Mouse (Mus musculus) lung, embryonic 16.5 days (tissue): Measurements from ENCODE around the gene Tmem161a. TPM values are rescaled to one million over a fixed set of nuclear protein-coding genes. Genes with fewer than 3 reads are reported as not detected.
"Not testable (repeated sequence)": the region's sequence is repeated elsewhere in the genome, so short reads cannot be mapped to it uniquely, and the experiment has no call there.

Experiments used
- ATAC-seq: fragments of 200-750 bp; cut with Nextera tagmentation; 2 replicates; pipeline ENCODE4 v1.8.0; 2017; ENCODE audit warnings: low read depth, mild to moderate bottlenecking, moderate library complexity
- H3K27ac ChIP-seq: fragments of 300-500 bp; sonication (generic); 2 replicates; pipeline ENCODE4 v1.5.1; 2014; ENCODE audit warnings: mild to moderate bottlenecking, control low read depth, low read length
- H3K27me3 ChIP-seq: fragments of 300-500 bp; sonication (generic); 2 replicates; pipeline ENCODE4 v1.6.1; 2014; ENCODE audit warnings: low read depth, low read length, mixed read lengths; ENCODE audit not compliant: control insufficient read depth, insufficient read depth
- H3K36me3 ChIP-seq: fragments of 300-500 bp; sonication (generic); 2 replicates; pipeline ENCODE4 v1.6.1; 2014; ENCODE audit warnings: low read length; ENCODE audit not compliant: control insufficient read depth, insufficient read depth
- H3K4me1 ChIP-seq: fragments of 300-500 bp; sonication (generic); replicated peaks from 2 replicates; pipeline ENCODE4 v1.6.1; 2014; ENCODE audit warnings: low read length, mixed read lengths; ENCODE audit not compliant: control insufficient read depth, insufficient read depth
- H3K4me2 ChIP-seq: fragments of 300-500 bp; sonication (generic); 2 replicates; pipeline ENCODE4 v1.6.1; 2014; ENCODE audit warnings: low read depth, low read length, control low read depth
- H3K4me3 ChIP-seq: fragments of 300-500 bp; sonication (generic); 2 replicates; pipeline ENCODE4 v1.5.1; 2014; ENCODE audit warnings: mild to moderate bottlenecking, low read length, control low read depth
- H3K9ac ChIP-seq: fragments of 300-500 bp; sonication (generic); 2 replicates; pipeline ENCODE4 v1.6.1; 2014; ENCODE audit warnings: low read length, control low read depth
- H3K9me3 ChIP-seq: fragments of 300-500 bp; sonication (generic); 2 replicates; pipeline ENCODE4 v1.6.1; 2016; ENCODE audit warnings: low read length; ENCODE audit not compliant: control insufficient read depth
- WGBS: fragments of 180-500 bp; shearing (Covaris S2); extraction: QIAGEN DNeasy Blood & Tissue Kit; methylation state at CpG from one replicate; pipeline ENCODE4 v1.1.7; 2014; 5-methylcytosine and 5-hydroxymethylcytosine counted together
- polyA plus RNA-seq: library from polyadenylated mRNA; unstranded; fragments of >200 nt; fragmentation: Nextera tagmentation; extraction: Ambion mirVana; gene quantifications from 2 replicates; pipeline ENCODE4 v1.2.1, GENCODE M21; 2015

Gene Tmem161a
- polyA plus RNA-seq, 1 experiment from 2014 or later: 68.8 TPM

DNA sequence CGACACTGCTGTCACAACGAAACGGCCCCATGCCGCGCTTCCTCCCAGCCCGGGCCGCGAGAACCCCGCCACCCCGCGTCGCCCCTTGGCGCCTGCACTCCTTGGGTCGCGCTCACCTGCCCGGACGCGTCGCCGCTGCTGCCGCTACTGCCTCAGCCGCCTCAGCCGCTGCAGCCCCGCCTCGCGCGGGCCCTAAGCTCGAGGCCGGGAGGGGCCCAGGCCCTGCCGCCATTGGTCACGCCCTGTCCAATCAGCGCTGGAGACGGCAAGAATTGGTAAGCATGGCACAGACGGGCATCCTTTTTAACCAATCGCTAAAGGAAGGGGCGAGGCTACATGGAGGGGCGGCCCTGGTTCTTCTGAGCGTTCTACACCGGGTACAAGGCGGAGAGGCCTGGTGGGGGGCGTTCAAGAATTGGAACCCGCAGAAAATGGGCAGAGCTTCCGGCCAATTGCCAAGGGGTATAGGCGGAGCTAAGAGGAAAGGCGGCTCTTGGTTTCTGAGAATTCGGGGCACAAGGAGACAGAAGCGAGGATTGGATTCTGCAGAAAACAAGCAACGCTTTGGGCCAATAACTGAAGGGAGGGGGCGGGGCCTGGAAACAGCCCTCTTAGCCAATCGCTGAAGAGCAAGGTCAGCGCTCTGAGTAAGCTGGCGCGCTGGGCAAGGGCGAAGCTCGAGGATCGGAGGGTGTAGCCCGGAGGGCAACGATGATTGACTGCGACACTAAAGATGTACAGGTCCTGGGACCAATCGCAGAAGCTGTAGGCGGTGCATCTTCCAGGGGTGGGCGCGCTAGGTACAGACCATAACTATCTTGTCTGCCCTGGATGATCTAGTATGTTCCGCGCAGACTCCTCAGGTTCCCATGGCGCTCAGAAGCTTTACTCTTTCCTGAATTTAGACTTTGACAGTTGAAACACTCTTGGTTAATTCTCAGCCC, 40.2 kb downstream of the Tmem161a start, which contains the start of gene Slc25a42:
Slc25a42 (minus strand) TSS at position 194 of the 944 bp plus-strand sequence.
- ATAC-seq: peak; percentile 97
- Histone ChIP-seq H3K27me3 (no peaks in the 10 kb centered on the region), H3K4me1 (peaks cover 14% of the 10 kb centered on the region; the same call in 1 of the 2 replicates), H3K4me3 (peak within 1 kb of the TSS; percentile 74), H3K9ac (peak within 1 kb of the TSS; percentile 78), H3K9me3 (no peaks in the 10 kb centered on the region), H3K27ac (peak within 1 kb of the TSS; percentile 59), H3K4me2 (peak within 1 kb of the TSS; percentile 99), H3K36me3 (no peaks in the 10 kb centered on the region)
- under 1% methylated on average over 66 of the region's 66 CpGs for WGBS

DNA sequence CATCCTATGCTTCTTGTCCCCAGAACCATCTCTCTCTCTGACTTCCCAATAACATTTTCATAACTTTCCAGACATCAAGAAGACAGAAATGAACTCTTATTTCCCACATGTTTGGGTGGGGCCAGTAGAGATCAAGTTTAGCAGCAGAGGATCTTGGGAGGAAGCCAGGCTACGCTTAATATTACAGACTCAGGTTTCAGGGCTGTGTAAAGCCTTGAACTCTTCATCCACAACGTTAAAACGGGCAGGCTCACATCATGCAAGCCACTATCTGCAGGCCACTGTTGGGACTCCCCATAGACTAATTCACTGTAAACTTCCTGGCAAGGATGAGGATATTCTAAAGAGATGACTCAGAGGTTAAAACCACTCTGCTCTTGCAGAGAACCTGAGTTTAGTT, 42.3 kb downstream of the Tmem161a start:
- H3K36me3 ChIP-seq: no peaks in the 10 kb centered on the region
- no peak overlapping the region for H3K27ac ChIP-seq
- no peaks in the 10 kb centered on the region for H3K9me3 ChIP-seq
- WGBS: 68% methylated on average over 3 of the region's 3 CpGs
- H3K9ac ChIP-seq: no peak overlapping the region
- peaks cover 14% of the 10 kb centered on the region; the same call in 1 of the 2 replicates for H3K4me1 ChIP-seq
- H3K27me3 ChIP-seq: no peaks in the 10 kb centered on the region
- no peak overlapping the region for H3K4me3 ChIP-seq
- ATAC-seq: no peak
- H3K4me2 ChIP-seq: no peak overlapping the region

DNA sequence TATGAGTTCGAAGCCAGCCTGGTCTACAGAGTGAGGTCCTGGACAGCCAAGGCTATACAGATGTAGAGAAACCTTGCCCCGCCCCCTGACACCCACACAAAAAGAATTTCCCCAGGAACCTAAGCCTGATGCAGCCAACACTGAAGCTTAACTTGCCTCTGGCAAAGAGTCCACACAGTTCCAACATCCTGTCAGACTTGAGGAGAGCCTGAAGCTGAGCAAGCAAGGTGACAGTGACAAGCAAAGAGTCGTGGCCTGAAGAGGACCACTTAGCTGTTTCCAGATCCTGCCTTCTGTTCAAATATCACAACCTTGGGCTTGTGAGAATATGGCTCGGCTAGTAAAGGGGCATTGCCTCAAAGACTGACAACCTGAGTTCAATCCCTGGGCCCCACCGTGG, 42.9 kb downstream of the Tmem161a start:
- H3K4me1 ChIP-seq: peaks cover 14% of the 10 kb centered on the region; the same call in 1 of the 2 replicates
- no peaks in the 10 kb centered on the region for H3K27me3 ChIP-seq
- no peak overlapping the region for H3K4me3 ChIP-seq
- no peaks in the 10 kb centered on the region for H3K9me3 ChIP-seq
- no peak overlapping the region for H3K27ac ChIP-seq
- no peak overlapping the region for H3K4me2 ChIP-seq
- no peak for ATAC-seq
- H3K9ac ChIP-seq: no peak overlapping the region
- 61% methylated on average over 5 of the region's 5 CpGs for WGBS
- H3K36me3 ChIP-seq: no peaks in the 10 kb centered on the region

DNA sequence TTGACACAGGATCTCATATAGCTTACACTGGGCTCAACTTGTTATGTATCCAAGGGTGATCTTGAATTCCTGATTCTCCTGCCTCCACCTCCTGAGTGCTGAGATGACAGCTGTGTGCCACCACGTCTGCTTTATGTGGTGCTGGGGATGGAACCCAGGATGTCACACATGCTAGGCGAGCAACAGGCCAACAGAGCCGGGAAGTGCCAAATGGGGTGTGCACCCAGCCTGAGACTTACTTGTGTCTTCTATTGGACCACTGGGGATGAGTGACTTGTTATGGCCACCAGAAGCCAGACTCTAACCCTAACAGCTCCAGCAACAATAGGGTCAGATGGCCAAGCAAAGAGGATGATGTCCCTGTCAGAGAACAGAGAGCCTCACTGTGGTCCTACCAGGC, 44.0 kb downstream of the Tmem161a start:
- H3K27ac ChIP-seq, ATAC-seq: not testable (repeated sequence)
- WGBS: 58% methylated on average over 3 of the region's 3 CpGs

GRCm38 (mm10) chr8:70216566-70216965, 44.4 kb downstream of the Tmem161a start:
- Histone ChIP-seq H3K27ac (peak overlapping the region; percentile 2; the same call in 1 of the 2 replicates), H3K36me3 (no peaks in the 10 kb centered on the region), H3K4me1 (0 out of 2 replicates have a peak, but pooled peaks cover 3% of the 10 kb centered on the region), H3K27me3 (no peaks in the 10 kb centered on the region), H3K4me3 (no peak overlapping the region), H3K9ac (no peak overlapping the region), H3K9me3 (no peaks in the 10 kb centered on the region), H3K4me2 (no peak overlapping the region)
- ATAC-seq: peak; percentile 17
- WGBS: 55% methylated on average over 1 of the region's 1 CpGs

More for the DNA sequence above, 44.0 kb downstream of the Tmem161a start:
- H3K4me3 ChIP-seq, H3K9me3 ChIP-seq, H3K9ac ChIP-seq, H3K36me3 ChIP-seq, H3K4me1 ChIP-seq, H3K27me3 ChIP-seq, H3K4me2 ChIP-seq: not testable (repeated sequence)

- no peak for ATAC-seq
- peaks cover 5% of the 10 kb centered on the region; the same call in 1 of the 2 replicates for H3K36me3 ChIP-seq
- H3K4me2 ChIP-seq: no peak overlapping the region
- H3K4me3 ChIP-seq: no peak overlapping the region
- H3K4me1 ChIP-seq: 0 out of 2 replicates have a peak, but pooled peaks cover 2% of the 10 kb centered on the region
- no peaks in the 10 kb centered on the region for H3K9me3 ChIP-seq
- no peak overlapping the region for H3K9ac ChIP-seq
- H3K27me3 ChIP-seq: no peaks in the 10 kb centered on the region
- no peak overlapping the region for H3K27ac ChIP-seq
Observed at GRCm38 (mm10) chr8:70217441-70217840, 45.3 kb downstream of the Tmem161a start.

- H3K9ac ChIP-seq: no peak overlapping the region
- ATAC-seq: no peak
- 47% methylated on average over 5 of the region's 5 CpGs for WGBS
- H3K27ac ChIP-seq: no peak overlapping the region
- H3K27me3 ChIP-seq: no peaks in the 10 kb centered on the region
- 0 out of 2 replicates have a peak, but pooled peaks cover 2% of the 10 kb centered on the region for H3K4me1 ChIP-seq
- no peak overlapping the region for H3K4me2 ChIP-seq
- no peaks in the 10 kb centered on the region for H3K9me3 ChIP-seq
- H3K4me3 ChIP-seq: no peak overlapping the region
- peaks cover 9% of the 10 kb centered on the region for H3K36me3 ChIP-seq
Observed at GRCm38 (mm10) chr8:70219107-70219684, 47.0 kb downstream of the Tmem161a start.

DNA sequence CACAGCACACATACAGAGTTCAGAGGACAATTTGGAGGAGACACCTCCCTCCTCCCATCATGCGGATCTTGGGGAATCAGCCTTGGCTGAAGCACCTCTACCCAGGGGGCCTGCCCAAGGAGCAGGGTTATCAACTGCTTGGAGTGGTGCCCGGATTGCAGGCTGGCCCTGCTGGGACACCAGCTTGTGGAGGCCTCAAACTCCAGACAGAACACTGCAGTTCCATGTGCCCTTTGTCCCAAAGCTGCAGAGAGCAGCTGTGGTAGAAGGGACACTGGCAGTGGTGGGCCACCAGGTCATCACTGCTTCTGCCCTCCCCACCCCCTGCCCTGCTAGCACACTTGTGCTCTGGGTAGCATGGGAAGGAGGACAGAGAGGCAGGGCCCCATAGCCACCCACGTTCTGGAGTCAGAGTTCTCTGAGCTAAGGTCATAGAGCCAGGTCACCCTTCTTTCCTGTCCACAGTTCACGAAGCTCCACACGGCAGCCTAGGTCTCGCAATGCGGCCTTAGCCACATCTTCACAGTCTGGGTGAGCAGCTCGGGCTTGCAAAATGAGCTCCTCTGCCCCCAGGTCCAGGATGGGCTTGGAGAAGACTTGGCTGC, 48.2 kb downstream of the Tmem161a start:
- H3K27me3 ChIP-seq: no peaks in the 10 kb centered on the region
- no peak for ATAC-seq
- H3K4me1 ChIP-seq: 0 out of 2 replicates have a peak, but pooled peaks cover 2% of the 10 kb centered on the region
- 68% methylated on average over 8 of the region's 8 CpGs for WGBS
- H3K9me3 ChIP-seq: no peaks in the 10 kb centered on the region
- peaks cover 15% of the 10 kb centered on the region for H3K36me3 ChIP-seq
- H3K27ac ChIP-seq: no peak overlapping the region
- no peak overlapping the region for H3K4me3 ChIP-seq
- no peak overlapping the region for H3K4me2 ChIP-seq
- no peak overlapping the region for H3K9ac ChIP-seq

DNA sequence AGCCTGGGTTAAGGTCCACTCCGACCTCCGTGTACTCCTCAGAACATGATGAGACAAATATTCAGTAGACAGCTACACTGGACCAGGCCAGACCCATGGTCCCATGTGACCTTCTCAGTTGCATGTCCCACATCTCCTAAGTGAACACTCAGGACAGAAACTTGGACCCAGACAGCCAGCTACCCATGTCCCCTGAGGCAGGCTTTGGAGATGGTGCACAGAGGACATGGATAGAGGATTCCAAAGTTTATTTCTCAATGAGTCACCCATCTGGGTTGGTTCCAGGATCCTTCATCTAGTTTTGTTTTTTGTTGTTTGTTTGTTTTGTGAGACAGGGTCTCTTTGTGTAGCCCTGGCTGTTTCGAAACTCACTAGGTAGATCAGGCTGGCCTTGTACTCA, 48.8 kb downstream of the Tmem161a start:
- H3K4me1 ChIP-seq: no peaks in the 10 kb centered on the region
- no peaks in the 10 kb centered on the region for H3K27me3 ChIP-seq
- no peaks in the 10 kb centered on the region for H3K9me3 ChIP-seq
- H3K9ac ChIP-seq: no peak overlapping the region
- H3K4me2 ChIP-seq: no peak overlapping the region
- 88% methylated on average over 3 of the region's 3 CpGs for WGBS
- ATAC-seq: no peak
- no peak overlapping the region for H3K4me3 ChIP-seq
- no peak overlapping the region for H3K27ac ChIP-seq
- H3K36me3 ChIP-seq: peaks cover 15% of the 10 kb centered on the region
